Mouse (Mus musculus) kidney, postnatal 0 days (tissue): Measurements from ENCODE around the gene Crk. TPM values are rescaled to one million over a fixed set of nuclear protein-coding genes. Genes with fewer than 3 reads are reported as not detected.

Experiments
- ATAC-seq: fragments of 200-750 bp; cut with Nextera tagmentation; replicated peaks from 2 replicates; pipeline ENCODE4 v1.8.0; 2017; ENCODE audit warnings: low read depth, moderate number of reproducible peaks, moderate TSS enrichment, moderate library complexity; ENCODE audit not compliant: low FRiP score
- DNase-seq: peaks from one replicate; pipeline ENCODE4 v3.0.0-alpha.2; 2016; ENCODE audit warnings: low spot score
- H3K27ac ChIP-seq: fragments of 300-500 bp; sonication (generic); 2 replicates; pipeline ENCODE4 v1.5.1; 2014; ENCODE audit warnings: mild to moderate bottlenecking
- H3K27me3 ChIP-seq: fragments of 300-500 bp; sonication (generic); 2 replicates; pipeline ENCODE4 v1.6.1; 2014; ENCODE audit warnings: low read length, mixed read lengths; ENCODE audit not compliant: insufficient read depth
- H3K36me3 ChIP-seq: fragments of 300-500 bp; sonication (generic); 2 replicates; pipeline ENCODE4 v1.6.1; 2014; ENCODE audit warnings: low read length, mixed read lengths; ENCODE audit not compliant: insufficient read depth
- H3K4me1 ChIP-seq: fragments of 300-500 bp; sonication (generic); replicated peaks from 2 replicates; pipeline ENCODE4 v1.6.1; 2014; ENCODE audit warnings: antibody characterized with exemption, low read length, mixed read lengths; ENCODE audit not compliant: insufficient read depth
- H3K4me2 ChIP-seq: fragments of 300-500 bp; sonication (generic); 2 replicates; pipeline ENCODE4 v1.6.1; 2014; ENCODE audit warnings: mild to moderate bottlenecking, low read length, moderate library complexity, mixed read lengths
- H3K4me3 ChIP-seq: fragments of 300-500 bp; sonication (generic); replicated peaks from 2 replicates; pipeline ENCODE4 v1.5.1; 2014; ENCODE audit warnings: low read depth, low read length
- H3K9ac ChIP-seq: fragments of 300-500 bp; sonication (generic); 2 replicates; pipeline ENCODE4 v1.6.1; 2014; ENCODE audit warnings: low read depth, low read length
- H3K9me3 ChIP-seq: fragments of 300-500 bp; sonication (generic); replicated peaks from 2 replicates; pipeline ENCODE4 v1.6.1; 2016; ENCODE audit warnings: low read length, inconsistent platforms, mixed read lengths
- CTCF ChIP-seq: IDR thresholded peaks from 2 replicates; pipeline ENCODE4 v1.5.1; 2016; ENCODE audit warnings: antibody characterized with exemption, low read depth, mild to moderate bottlenecking, moderate library complexity
- WGBS: fragments of 180-500 bp; shearing (Covaris S2); extraction: QIAGEN DNeasy Blood & Tissue Kit; methylation state at CpG from one replicate; pipeline ENCODE4 v1.1.7; 2014; 5-methylcytosine and 5-hydroxymethylcytosine counted together
- polyA plus RNA-seq: library from polyadenylated mRNA; unstranded; fragments of >200 nt; fragmentation: Nextera tagmentation; extraction: Ambion mirVana; gene quantifications from 2 replicates; pipeline ENCODE4 v1.2.1, GENCODE M21; 2015

Crk gene
- polyA plus RNA-seq, 1 experiment from 2014 or later: 112 TPM

GRCm38 (mm10) chr11:75733227-75733940 lies 54.3 kb downstream of the Crk start:
- WGBS: under 1% methylated on average over 50 of the region's 52 CpGs
- peak; percentile 41 for ATAC-seq
- Histone ChIP-seq H3K27ac (peak overlapping the region; percentile 94), H3K27me3 (no peaks in the 10 kb centered on the region), H3K36me3 (no peaks in the 10 kb centered on the region), H3K4me2 (peak overlapping the region; percentile 80), H3K4me1 (peaks cover 16% of the 10 kb centered on the region), H3K9me3 (no peaks in the 10 kb centered on the region), H3K9ac (peak overlapping the region; percentile 99), H3K4me3 (peak overlapping the region; percentile 95)
- no peak for TF ChIP-seq CTCF
- peak; percentile 70 for DNase-seq

- Histone ChIP-seq H3K4me3 (peak overlapping the region; percentile 95; the same call in 1 of the 2 replicates), H3K27me3 (no peaks in the 10 kb centered on the region), H3K4me1 (peaks cover 16% of the 10 kb centered on the region), H3K9ac (0 out of 2 replicates have a peak overlapping the region, but pooled peaks have one; percentile 24), H3K36me3 (no peaks in the 10 kb centered on the region), H3K9me3 (no peaks in the 10 kb centered on the region), H3K27ac (no peak overlapping the region), H3K4me2 (peak overlapping the region; percentile 80)
- WGBS: 65% methylated on average over 5 of the region's 5 CpGs
- DNase-seq (no peak), ATAC-seq (no peak)
- no peak for TF ChIP-seq CTCF
These were observed 56.6 kb downstream of the Crk start for GRCm38 (mm10) chr11:75735462-75736252.

- H3K27me3 ChIP-seq: no peaks in the 10 kb centered on the region
- peaks cover 16% of the 10 kb centered on the region for H3K4me1 ChIP-seq
- H3K9me3 ChIP-seq: no peaks in the 10 kb centered on the region
- peak overlapping the region; percentile 6; the same call in 1 of the 2 replicates for H3K9ac ChIP-seq
- TF ChIP-seq CTCF: no peak
- H3K36me3 ChIP-seq: no peaks in the 10 kb centered on the region
- H3K27ac ChIP-seq: no peak overlapping the region
- H3K4me3 ChIP-seq: no peak overlapping the region
- DNase-seq (no peak), ATAC-seq (no peak)
- 45% methylated on average over 3 of the region's 3 CpGs for WGBS
- H3K4me2 ChIP-seq: peak overlapping the region; percentile 23
These were observed 57.9 kb downstream of the Crk start for GRCm38 (mm10) chr11:75736978-75737377.

GRCm38 (mm10) chr11:75737806-75738476 lies 58.9 kb downstream of the Crk start:
- Histone ChIP-seq H3K4me1 (peaks cover 16% of the 10 kb centered on the region), H3K27me3 (no peaks in the 10 kb centered on the region), H3K4me2 (no peak overlapping the region), H3K27ac (no peak overlapping the region), H3K9ac (no peak overlapping the region), H3K9me3 (no peaks in the 10 kb centered on the region), H3K4me3 (no peak overlapping the region), H3K36me3 (no peaks in the 10 kb centered on the region)
- no peak for DNase-seq
- ATAC-seq: no peak
- no peak for TF ChIP-seq CTCF
- WGBS: 49% methylated on average over 2 of the region's 2 CpGs

- ATAC-seq: no peak
- H3K9ac ChIP-seq: no peak overlapping the region
- WGBS: 93% methylated on average over 7 of the region's 7 CpGs
- no peak for DNase-seq
- peaks cover 16% of the 10 kb centered on the region for H3K4me1 ChIP-seq
- no peaks in the 10 kb centered on the region for H3K27me3 ChIP-seq
- TF ChIP-seq CTCF: no peak
- H3K9me3 ChIP-seq: no peaks in the 10 kb centered on the region
- no peak overlapping the region for H3K4me2 ChIP-seq
- H3K36me3 ChIP-seq: no peaks in the 10 kb centered on the region
- H3K4me3 ChIP-seq: no peak overlapping the region
- H3K27ac ChIP-seq: no peak overlapping the region
These were observed 59.4 kb downstream of the Crk start for GRCm38 (mm10) chr11:75738477-75738821.

GRCm38 (mm10) chr11:75740204-75740603 lies 61.1 kb downstream of the Crk start:
- Histone ChIP-seq H3K9me3 (no peaks in the 10 kb centered on the region), H3K36me3 (no peaks in the 10 kb centered on the region), H3K27ac (no peak overlapping the region), H3K4me1 (peaks cover 9% of the 10 kb centered on the region; the same call in 1 of the 2 replicates), H3K9ac (no peak overlapping the region), H3K4me2 (no peak overlapping the region), H3K4me3 (no peak overlapping the region), H3K27me3 (no peaks in the 10 kb centered on the region)
- ATAC-seq (no peak), DNase-seq (no peak)
- 61% methylated on average over 3 of the region's 3 CpGs for WGBS
- no peak for TF ChIP-seq CTCF
